ENCODE assay signal across 16 mouse cellular contexts in the genomic region with DNA sequence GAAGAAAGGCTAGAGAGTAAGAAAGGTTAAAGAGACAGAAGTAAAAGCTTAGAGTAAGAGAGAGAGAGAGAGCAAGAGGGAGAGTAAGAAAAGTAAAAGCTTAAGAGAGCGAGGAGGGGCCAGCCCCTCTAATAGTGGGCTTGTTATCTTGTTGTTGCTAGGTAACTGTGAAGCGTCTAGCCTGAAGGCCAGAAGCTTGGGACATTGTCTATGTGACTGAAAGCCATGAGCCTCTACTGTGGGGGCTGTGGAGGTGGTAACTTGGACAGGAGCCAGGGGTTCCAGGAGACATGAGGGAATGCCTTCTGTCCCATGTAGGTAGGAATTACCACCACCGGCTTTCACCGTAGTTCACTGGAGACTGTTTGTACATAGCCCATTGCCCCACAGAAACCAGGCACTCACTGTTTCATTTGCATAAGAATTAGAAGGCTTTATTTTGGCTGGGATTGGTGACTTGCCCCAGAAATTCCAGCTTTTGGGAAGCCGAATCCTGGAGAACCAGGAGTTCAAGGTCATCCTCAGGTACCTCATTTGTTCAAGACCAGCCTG. TPM values are rescaled to one million over a fixed set of nuclear protein-coding genes. Genes with fewer than 3 reads are reported as not detected.
DNase-seq lines count a peak whose midpoint lies in the region; ATAC-seq and TF ChIP-seq lines count a peak whose summit lies in the region.
"Had no signal": no experiment of that assay in that cellular context is flagged by ENCODE, and none has a peak within 500 bp of the region (broad histone marks: within the 10 kb centered on the region; RNA-seq: fewer than 3 reads in every experiment).

No protein-coding gene starts in this region.

- ATAC-seq in heart, embryonic 12.5 days (ENCODE audit: insufficient number of reproducible peaks, low FRiP score): no peak
- ATAC-seq in lung, embryonic 14.5 days (ENCODE audit: insufficient read depth): peak; percentile 41; the same call in 1 of the 2 replicates
- peak; percentile 23; the same call in 1 of the 2 replicates for ATAC-seq in forebrain, embryonic 16.5 days

- no peaks in the 10 kb centered on the region for H3K9me3 ChIP-seq in heart, embryonic 12.5 days (replicated peaks)
- no peaks in the 10 kb centered on the region for H3K9me3 ChIP-seq in lung, embryonic 14.5 days (ENCODE audit: low read depth, low read length)
- no peaks in the 10 kb centered on the region for H3K9me3 ChIP-seq in forebrain, embryonic 16.5 days (ENCODE audit: control insufficient read depth, low read length)
- H3K9me3 ChIP-seq: kidney, embryonic 15.5 days; neural tube, embryonic 12.5 days had no signal

- H3K4me1 ChIP-seq in heart, embryonic 12.5 days (replicated peaks): peaks cover 11% of the 10 kb centered on the region; the same call in 1 of the 2 replicates
- no peaks in the 10 kb centered on the region for H3K4me1 ChIP-seq in lung, embryonic 14.5 days (ENCODE audit: insufficient read depth)
- no peaks in the 10 kb centered on the region for H3K4me1 ChIP-seq in forebrain, embryonic 16.5 days (replicated peaks; ENCODE audit: control insufficient read depth, insufficient read depth, low read length)
- H3K4me1 ChIP-seq: kidney, embryonic 15.5 days; neural tube, embryonic 12.5 days had no signal

- no peak overlapping the region for H3K9ac ChIP-seq in heart, embryonic 12.5 days
- no peak overlapping the region for H3K9ac ChIP-seq in lung, embryonic 14.5 days
- H3K9ac ChIP-seq in forebrain, embryonic 16.5 days (replicated peaks; ENCODE audit: low read depth, low read length): no peak overlapping the region
- H3K9ac ChIP-seq: kidney, embryonic 15.5 days; neural tube, embryonic 12.5 days had no signal

- DNase-seq in heart, adult 9 months (ENCODE audit: low spot score in 2 of 2): no peak
- peak; percentile 8 for DNase-seq in lung, embryonic 14.5 days
- no peak for DNase-seq in lung, postnatal 36 days
- DNase-seq in WW6 (ENCODE audit: low read depth, low spot score): peak; percentile 5
- no peak for DNase-seq in urinary bladder, postnatal 4 days (ENCODE audit: low spot score in 2 of 2)
- DNase-seq: adrenal gland, postnatal 14 days; lung, postnatal 14 days; right cerebral cortex, postnatal 14 days; thymus, postnatal 14 days had no signal

- H3K27ac ChIP-seq in heart, embryonic 12.5 days (ENCODE audit: poor library complexity, severe bottlenecking): peak overlapping the region; percentile 74
- H3K27ac ChIP-seq in lung, embryonic 14.5 days (ENCODE audit: low read depth): no peak overlapping the region
- H3K27ac ChIP-seq in forebrain, embryonic 16.5 days (ENCODE audit: low read length): no peak overlapping the region
- H3K27ac ChIP-seq: kidney, embryonic 15.5 days; layer of hippocampus, adult 2 months; neural tube, embryonic 12.5 days had no signal

- no peak overlapping the region; the same call in 1 of the 2 replicates for H3K4me2 ChIP-seq in heart, embryonic 12.5 days
- H3K4me2 ChIP-seq in lung, embryonic 14.5 days: no peak overlapping the region
- no peak overlapping the region for H3K4me2 ChIP-seq in forebrain, embryonic 16.5 days (ENCODE audit: low read length)
- H3K4me2 ChIP-seq: kidney, embryonic 15.5 days; midbrain, embryonic 11.5 days; neural tube, embryonic 12.5 days had no signal

- no peaks in the 10 kb centered on the region for H3K36me3 ChIP-seq in heart, embryonic 12.5 days
- no peaks in the 10 kb centered on the region for H3K36me3 ChIP-seq in lung, embryonic 14.5 days (ENCODE audit: insufficient read depth)
- H3K36me3 ChIP-seq in forebrain, embryonic 16.5 days (ENCODE audit: control insufficient read depth, insufficient read depth): no peaks in the 10 kb centered on the region
- H3K36me3 ChIP-seq: kidney, embryonic 15.5 days; neural tube, embryonic 12.5 days had no signal

- WGBS in heart, embryonic 12.5 days: 43% methylated on average over 5 of the region's 5 CpGs
- 61% methylated on average over 5 of the region's 5 CpGs for WGBS in lung, embryonic 14.5 days
- 34% methylated on average over 5 of the region's 5 CpGs for whole genome bisulfite sequencing in forebrain, embryonic 16.5 days

- no peak for TF ChIP-seq CTCF in lung, embryonic 14.5 days (IDR thresholded peaks at IDR 0.05; ENCODE audit: low read depth)

- no peaks in the 10 kb centered on the region for H3K27me3 ChIP-seq in heart, embryonic 12.5 days (replicated peaks)
- no peaks in the 10 kb centered on the region for H3K27me3 ChIP-seq in lung, embryonic 14.5 days (ENCODE audit: insufficient read depth, low read length)
- H3K27me3 ChIP-seq in forebrain, embryonic 16.5 days (replicated peaks; ENCODE audit: control insufficient read depth, insufficient read depth, low read length): no peaks in the 10 kb centered on the region
- H3K27me3 ChIP-seq: neural tube, embryonic 12.5 days had no signal

- no peak overlapping the region for H3K4me3 ChIP-seq in heart, embryonic 12.5 days
- H3K4me3 ChIP-seq in lung, embryonic 14.5 days (ENCODE audit: low read depth, low read length): no peak overlapping the region
- no peak overlapping the region for H3K4me3 ChIP-seq in forebrain, embryonic 16.5 days (replicated peaks; ENCODE audit: low read length)
- H3K4me3 ChIP-seq: erythroblast, embryonic 14.5 days; kidney, embryonic 15.5 days; layer of hippocampus, adult 2 months; neural tube, embryonic 12.5 days had no signal

RNA-seq across cellular contexts. Expression of a gene that starts 26.3 kb away (rescaled TPM):
- 179 and 190 TPM in 2 replicates for polyA plus RNA-seq in heart, embryonic 12.5 days (2016; fragmentation: Nextera tagmentation; extraction: Ambion mirVana)
- 157 and 176 TPM in 2 replicates for polyA plus RNA-seq in lung, embryonic 14.5 days (2014; fragmentation: Nextera tagmentation; extraction: Ambion mirVana)
- 88.1 and 93.3 TPM in 2 replicates for polyA plus RNA-seq in forebrain, embryonic 16.5 days (2015; fragmentation: Nextera tagmentation; extraction: Ambion mirVana)

RNA-seq across cellular contexts. Expression of a gene that starts 49.6 kb away (rescaled TPM):
- 24.9 and 25.5 TPM in 2 replicates for polyA plus RNA-seq in heart, embryonic 12.5 days (2016; fragmentation: Nextera tagmentation; extraction: Ambion mirVana)
- polyA plus RNA-seq in lung, embryonic 14.5 days (2014; fragmentation: Nextera tagmentation; extraction: Ambion mirVana): 55.1 and 56.5 TPM in 2 replicates
- polyA plus RNA-seq in forebrain, embryonic 16.5 days (2015; fragmentation: Nextera tagmentation; extraction: Ambion mirVana): 97.6 and 116 TPM in 2 replicates

Comparison
In these comparisons a context has a peak if more than half of its experiments do, and no peak if none do; other contexts are left out.
1. DNase-seq: peak in lung, embryonic 14.5 days (single experiment) and WW6 (single experiment); none in heart, adult 9 months (0 of 2), lung, postnatal 36 days (single experiment) and urinary bladder, postnatal 4 days (0 of 2).